Mouse (Mus musculus): Measurements from ENCODE around the gene Olfr1255. TPM values are rescaled to one million over a fixed set of nuclear protein-coding genes. Genes with fewer than 3 reads are reported as not detected.

Olfr1255 gene
- not detected for total RNA-seq (2021)

DNA sequence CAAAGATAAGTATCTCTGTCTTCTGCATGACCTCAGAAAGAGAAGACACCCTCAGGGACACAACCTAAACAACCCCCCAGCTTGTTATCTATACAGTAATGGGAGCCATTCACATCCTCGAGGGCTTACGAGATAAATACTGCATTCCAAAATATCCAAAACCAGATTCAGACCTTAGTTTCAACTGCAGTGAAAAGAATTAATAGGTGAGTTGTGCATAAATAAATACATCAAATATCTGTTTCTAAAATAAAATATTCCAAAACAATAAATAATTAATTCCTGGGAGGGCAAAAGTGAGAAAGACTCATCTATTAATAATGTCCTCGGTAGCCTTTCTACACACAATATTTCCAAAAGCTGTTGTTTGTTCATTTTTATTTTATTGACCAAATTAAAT, at the start of gene Olfr1255:
Gene Olfr1255 (plus strand): TSS at position 301 of the 400 bp plus-strand sequence.
- intact Hi-C loops (cut with DNase I): no loop called here

GRCm38 (mm10) chr2:89793519-89793918, 18.3 kb upstream of the Olfr1255 start, which contains the start of gene Olfr1254:
Gene Olfr1254 (minus strand): TSS chr2:89793619.
- no peak for DNase-seq (ENCODE audit: low spot score in 2 of 2)
- intact Hi-C loops (cut with DNase I): no loop called here

More for the DNA sequence above, at the start of gene Olfr1255:
- DNase-seq (ENCODE audit: low spot score in 2 of 2): no peak

GRCm38 (mm10) chr2:89799583-89799982, 12.3 kb upstream of the Olfr1255 start:
- peak in 1 of 2 experiments; percentile 4 for DNase-seq (ENCODE audit: low spot score in 2 of 2)
- intact Hi-C loops (cut with DNase I): no loop called here

- intact Hi-C loops (cut with DNase I): no loop called here
- DNase-seq (ENCODE audit: low spot score in 2 of 2): no peak
These were observed 1.1 kb upstream of the Olfr1255 start for GRCm38 (mm10) chr2:89810751-89811150.

DNA sequence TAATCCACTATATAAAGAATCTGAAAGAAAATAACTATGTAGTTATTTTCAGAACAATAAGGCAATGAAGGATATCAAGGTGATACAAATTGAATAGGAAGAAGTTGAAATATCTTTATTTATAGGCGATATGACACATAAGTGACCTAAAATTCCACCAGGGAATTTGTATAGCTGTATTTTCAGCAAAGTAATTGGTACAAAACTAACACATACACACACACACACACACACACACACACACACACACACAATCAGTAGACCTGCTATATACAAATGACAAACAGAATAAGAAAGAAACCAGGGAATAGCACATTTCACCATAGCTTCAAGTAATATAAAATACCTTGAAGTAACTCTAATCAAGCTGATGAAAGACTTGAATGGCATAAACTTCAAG, 8.4 kb downstream of the Olfr1255 start:
- no peak for DNase-seq (ENCODE audit: low spot score in 2 of 2)
- intact Hi-C loops (cut with DNase I): no loop called here

- no peak for DNase-seq (ENCODE audit: low spot score in 2 of 2)
- intact Hi-C loops (cut with DNase I): no loop called here
These were observed 29.6 kb downstream of the Olfr1255 start, which contains the start of gene Olfr1256 for GRCm38 (mm10) chr2:89841455-89841854. Gene Olfr1256 (minus strand): TSS chr2:89841555.

DNA sequence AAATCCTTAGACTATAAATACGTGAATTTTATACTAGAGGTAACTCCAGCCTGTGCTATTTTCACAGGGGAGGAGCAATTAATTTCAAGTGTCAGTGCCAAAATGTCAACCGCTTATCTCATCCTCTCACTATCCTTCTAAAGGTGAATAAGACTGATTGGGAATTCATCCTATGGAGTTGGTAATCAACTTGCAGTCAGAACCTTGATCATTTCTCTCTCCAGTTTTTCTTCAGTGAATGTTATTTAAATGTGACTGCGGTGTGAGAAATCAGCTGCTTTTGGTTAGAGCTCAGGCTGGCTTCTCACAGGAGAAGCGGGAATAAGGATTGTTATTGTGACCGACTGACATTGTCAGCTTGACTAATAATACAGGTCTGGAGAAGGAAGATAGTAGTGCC, 36.3 kb downstream of the Olfr1255 start, which contains the start of gene Olfr48:
Gene Olfr48 (minus strand): TSS at position 101 of the 400 bp plus-strand sequence.
- DNase-seq (ENCODE audit: low spot score in 2 of 2): no peak
- intact Hi-C loops (cut with DNase I): no loop called here

DNA sequence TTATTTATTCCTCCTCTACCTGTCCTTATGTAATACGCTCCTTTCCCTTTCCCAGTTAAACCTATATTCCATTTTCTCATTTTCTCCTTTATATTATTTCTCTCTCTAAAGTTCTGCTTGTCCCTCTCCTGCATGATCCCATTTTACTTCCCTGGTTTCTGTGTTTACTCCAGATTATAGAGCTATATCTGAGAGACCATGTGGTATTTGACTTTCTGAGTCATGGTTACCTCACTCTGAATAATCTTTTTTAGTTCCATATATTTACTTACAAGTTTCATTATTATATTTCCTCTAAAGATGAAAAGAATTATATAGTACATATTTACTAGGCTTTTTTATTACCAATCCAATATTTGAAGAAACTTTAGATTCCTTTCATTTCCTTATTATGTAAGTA, 37.4 kb downstream of the Olfr1255 start:
- no peak for DNase-seq (ENCODE audit: low spot score in 2 of 2)
- intact Hi-C loops (cut with DNase I): no loop called here

Other genes with a start within 250 kb of the Olfr1255 start
- gene Olfr1245, start 233.6 kb upstream of the Olfr1255 start, total RNA-seq (2021): not detected
- not detected for gene Olfr1246, start 218.9 kb upstream of the Olfr1255 start, total RNA-seq (2021)
- under 1 TPM in 1 of 2 experiments, not detected in 1; 0.14 TPM for gene Olfr1247, start 197.9 kb upstream of the Olfr1255 start, total RNA-seq (2021)
- gene Olfr1248, start 193.8 kb upstream of the Olfr1255 start, total RNA-seq (2021): not detected
- not detected for gene Olfr1249, start 177.1 kb upstream of the Olfr1255 start, total RNA-seq (2021)
- gene Olfr1250, start 150.6 kb upstream of the Olfr1255 start, total RNA-seq (2021): not detected
- not detected for gene Olfr1251, start 140.1 kb upstream of the Olfr1255 start, total RNA-seq (2021)
- not detected for gene Olfr1252, start 87.0 kb upstream of the Olfr1255 start, total RNA-seq (2021)
- not detected for gene Olfr1253, start 55.0 kb upstream of the Olfr1255 start, total RNA-seq (2021)
- gene Olfr1254, start 18.4 kb upstream of the Olfr1255 start, total RNA-seq (2021): not detected
- under 1 TPM in 1 of 2 experiments, not detected in 1; 0.05 TPM for gene Olfr1256, start 29.5 kb downstream of the Olfr1255 start, total RNA-seq (2021)
- not detected for gene Olfr48, start 36.2 kb downstream of the Olfr1255 start, total RNA-seq (2021)
- not detected for gene Olfr1257, start 66.4 kb downstream of the Olfr1255 start, total RNA-seq (2021)
- not detected for gene Olfr1258, start 115.3 kb downstream of the Olfr1255 start, total RNA-seq (2021)
- gene Olfr1259, start 136.6 kb downstream of the Olfr1255 start, total RNA-seq (2021): not detected
- not detected for gene Olfr1260, start 162.3 kb downstream of the Olfr1255 start, total RNA-seq (2021)
- not detected for gene Olfr1261, start 179.2 kb downstream of the Olfr1255 start, total RNA-seq (2021)
- not detected for gene Olfr1262, start 188.1 kb downstream of the Olfr1255 start, total RNA-seq (2021)
- gene Olfr1263, start 200.1 kb downstream of the Olfr1255 start, total RNA-seq (2021): not detected
- gene Olfr1264, start 213.5 kb downstream of the Olfr1255 start, total RNA-seq (2021): not detected
- gene Olfr1265, start 223.3 kb downstream of the Olfr1255 start, total RNA-seq (2021): not detected